Mouse (Mus musculus) gastrocnemius, adult 8-10 months (tissue): Measurements from ENCODE around the gene Prcd. TPM values are rescaled to one million over a fixed set of nuclear protein-coding genes. Genes with fewer than 3 reads are reported as not detected.

Experiments used
- DNase-seq, 2 experiments: peaks; one replicate each; pipeline ENCODE4 v3.0.0; 2022; ENCODE audit warnings: low spot score in 2 of 2
- total RNA-seq, 4 experiments: library from RNA; stranded (reverse); gene quantifications; 2 replicates each; pipeline ENCODE4 v1.2.4; 2022

Gene Prcd
- total RNA-seq, 4 experiments from 2014 or later, result 0.29 to 0.51 TPM; not detected in 2

DNA sequence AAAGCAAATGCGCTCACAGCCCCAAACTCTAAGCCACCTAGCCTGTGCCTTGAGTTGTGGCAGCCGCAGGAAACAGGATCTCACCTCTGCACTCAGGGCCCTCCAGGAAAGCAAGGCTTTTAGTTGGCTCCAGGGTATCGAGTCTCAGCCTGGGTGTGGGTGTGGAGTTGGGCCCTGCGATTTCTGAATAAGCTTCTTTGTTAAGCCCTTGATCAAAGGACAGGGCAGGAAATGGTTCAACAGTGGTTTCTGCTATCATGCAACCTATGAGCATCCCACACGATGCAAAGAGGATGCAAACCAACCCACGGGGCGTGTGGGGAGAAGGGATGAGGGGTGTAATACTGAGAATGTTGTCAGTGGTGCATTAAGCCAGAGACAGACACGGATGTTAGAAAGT is 34.6 kb downstream of the Prcd start:
- no peak for DNase-seq

DNA sequence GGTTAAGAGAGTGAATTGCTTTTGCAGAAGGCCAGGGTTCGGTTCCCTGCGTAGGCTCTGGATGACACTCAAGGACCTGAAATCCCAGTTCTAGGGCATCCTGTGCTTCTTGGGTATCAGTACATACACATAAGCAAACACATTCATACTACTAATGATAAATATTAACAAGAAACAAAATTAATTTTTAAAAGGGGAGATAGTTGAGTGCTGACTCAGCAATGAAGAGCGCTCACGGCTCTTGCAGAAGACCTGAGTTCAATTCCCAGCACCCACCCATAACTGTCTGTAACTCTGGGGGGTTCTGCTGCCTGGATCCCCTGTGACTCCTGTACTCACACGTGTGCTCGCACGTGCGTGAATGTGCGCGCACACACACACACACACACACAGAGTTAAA is 36.3 kb downstream of the Prcd start:
- DNase-seq, result no peak

DNA sequence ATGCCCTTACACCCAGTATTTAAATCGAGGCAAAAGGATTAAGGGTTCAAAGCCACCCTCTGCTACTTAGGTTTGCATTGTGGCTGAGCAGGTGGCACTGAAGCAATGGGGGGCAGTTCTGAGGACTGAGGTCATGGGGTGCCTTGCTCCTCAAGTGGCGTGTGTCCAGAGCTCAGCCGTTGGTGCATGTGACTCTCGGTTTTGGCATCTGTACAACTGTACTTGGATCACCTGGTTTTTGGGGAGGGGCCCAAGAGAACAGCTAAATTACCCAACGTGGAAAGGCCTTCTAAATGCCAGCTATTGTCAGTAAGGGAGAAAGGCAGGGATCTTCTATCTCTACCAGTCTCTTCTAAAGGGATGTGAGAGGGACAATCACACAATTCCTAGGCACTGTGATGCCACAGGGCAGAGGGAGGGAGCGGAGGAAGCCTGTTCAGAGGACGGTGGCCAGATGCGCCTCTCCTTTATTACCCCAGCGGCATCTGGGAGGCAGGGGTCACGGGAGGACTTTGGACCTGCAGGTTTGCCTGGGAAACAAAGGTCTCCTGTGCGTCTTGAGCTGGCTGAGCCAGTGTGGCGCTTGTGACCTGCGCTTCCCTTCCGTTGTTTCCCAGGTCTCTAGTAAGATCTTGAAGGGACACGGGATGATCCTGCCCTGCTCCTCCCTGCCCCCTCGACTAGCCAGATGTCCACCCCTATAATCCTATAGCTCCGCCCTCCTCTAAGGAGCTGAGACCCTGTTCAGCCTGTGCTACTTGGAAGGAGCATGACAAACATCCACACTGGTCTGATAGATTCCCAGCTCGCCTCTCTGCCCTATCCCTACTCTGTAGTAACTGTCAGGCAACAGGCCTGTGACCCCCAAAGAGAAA is 37.6 kb downstream of the Prcd start:
- no peak for DNase-seq

DNA sequence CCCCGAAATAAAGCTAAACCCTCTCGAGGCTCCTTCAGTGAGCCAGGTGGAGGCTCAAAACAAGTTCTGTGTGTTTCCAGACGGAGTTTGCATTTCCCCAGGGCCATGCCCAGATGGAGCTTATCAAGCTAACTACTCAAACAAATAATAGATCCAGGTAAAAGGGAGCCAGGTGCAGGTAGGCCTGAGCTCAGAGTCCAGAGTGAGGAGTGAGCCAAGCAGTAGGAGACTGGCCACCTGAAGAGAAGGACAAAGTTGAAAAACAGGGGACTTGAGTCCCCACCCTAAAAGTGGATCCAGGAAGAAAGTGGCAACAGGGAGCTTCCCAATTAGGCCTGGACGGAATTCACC is 40.5 kb downstream of the Prcd start:
- DNase-seq, result no peak

DNA sequence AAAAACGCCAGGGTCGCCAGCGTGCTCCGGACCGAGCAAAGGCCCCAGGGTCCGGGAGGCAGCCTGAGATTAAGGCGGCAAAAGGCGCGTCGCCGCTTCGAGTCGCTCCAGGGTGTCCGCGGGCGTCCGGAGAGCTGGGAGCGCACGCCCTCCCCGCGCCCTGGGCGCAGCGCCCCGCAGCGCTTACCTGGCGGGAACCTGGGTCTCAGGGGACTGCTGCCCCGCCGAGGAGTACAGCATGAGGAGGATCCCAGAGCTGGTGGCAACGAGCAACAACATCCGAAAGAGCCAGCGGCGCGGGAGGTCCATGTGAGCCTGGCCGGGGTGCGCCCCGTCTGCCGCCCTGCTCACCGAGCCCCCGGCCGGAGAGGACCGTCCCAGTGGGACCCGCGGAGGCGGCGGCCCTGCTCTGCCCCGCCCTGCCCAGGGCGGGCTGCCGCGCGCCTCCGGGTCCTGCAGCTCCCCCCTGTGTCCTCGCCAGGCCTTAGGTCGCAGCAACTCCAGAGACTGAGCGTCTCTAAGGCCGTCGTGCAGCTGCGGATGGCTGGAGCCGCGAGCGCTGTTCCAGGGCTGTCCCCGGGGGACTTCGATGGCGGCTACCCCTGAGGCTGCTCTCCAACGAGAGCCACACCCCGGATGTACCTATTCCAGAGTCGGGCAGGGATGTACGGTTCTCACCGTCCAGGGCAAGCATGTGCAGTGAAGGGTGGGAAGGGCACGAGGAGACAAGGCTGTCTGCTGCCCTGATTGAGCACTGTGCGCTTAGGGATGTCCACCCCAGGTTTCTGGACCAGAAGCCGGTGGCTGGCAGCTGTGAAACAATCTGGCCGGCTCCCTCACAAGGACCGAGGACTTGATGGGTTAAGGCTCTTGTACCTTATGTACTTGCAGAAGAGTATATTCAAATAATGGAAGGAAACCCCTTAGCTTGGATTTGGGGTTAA is 41.2 kb downstream of the Prcd start:
- peak; percentile 8 to 39 for DNase-seq

DNA sequence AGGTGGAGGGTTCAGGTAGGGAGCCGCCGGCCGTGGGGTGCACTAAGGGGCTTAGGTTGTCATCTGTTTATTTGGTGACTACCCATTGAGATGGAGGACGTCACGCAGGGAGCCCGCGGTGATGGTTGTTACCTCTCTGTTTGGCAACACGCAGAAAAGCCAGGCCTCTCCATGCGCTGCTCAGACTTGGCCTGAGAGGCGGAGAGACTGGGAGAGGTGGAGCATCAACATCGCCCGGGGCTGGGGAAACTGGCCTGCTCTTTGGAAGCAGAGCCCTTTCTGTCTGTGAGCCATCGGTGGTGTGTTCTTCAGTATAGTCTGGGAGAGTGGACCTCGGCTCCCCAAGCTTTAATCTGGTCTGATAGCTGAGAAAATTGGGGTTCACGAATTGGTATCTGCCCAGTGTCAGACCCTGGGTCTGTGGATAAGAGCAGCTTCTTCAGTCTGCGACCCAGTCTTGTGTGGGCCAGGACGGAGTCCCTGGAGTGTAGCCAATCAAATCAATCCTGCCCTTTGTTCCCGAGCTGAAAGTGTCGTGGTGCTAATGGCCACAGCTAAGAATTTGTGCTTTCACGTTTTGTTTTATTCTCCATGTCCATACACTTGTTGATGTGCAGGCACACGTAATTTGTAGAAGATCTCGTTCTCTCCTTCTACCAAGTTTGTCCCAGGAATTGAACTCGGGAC is 42.0 kb downstream of the Prcd start:
- no peak for DNase-seq

DNA sequence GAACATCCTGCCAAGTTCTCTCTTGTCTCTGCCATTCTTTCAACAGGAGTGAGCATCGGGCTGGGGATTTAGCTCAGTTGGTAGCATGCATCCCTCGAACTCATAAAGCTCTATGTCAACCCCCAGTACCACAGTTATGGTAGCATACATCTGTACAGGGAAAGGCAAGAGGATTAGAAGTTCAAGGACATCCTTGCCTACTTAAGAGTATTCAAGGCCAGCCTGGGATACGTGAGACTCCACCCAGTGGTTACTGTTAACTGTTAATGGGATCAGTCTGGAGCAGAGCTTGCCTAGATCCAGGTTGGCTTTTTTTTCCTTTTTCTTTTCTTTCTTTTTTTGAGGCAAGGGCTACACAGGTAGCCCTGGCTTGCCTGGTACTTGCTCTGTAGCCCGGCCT is 43.1 kb downstream of the Prcd start:
- DNase-seq, result no peak

DNA sequence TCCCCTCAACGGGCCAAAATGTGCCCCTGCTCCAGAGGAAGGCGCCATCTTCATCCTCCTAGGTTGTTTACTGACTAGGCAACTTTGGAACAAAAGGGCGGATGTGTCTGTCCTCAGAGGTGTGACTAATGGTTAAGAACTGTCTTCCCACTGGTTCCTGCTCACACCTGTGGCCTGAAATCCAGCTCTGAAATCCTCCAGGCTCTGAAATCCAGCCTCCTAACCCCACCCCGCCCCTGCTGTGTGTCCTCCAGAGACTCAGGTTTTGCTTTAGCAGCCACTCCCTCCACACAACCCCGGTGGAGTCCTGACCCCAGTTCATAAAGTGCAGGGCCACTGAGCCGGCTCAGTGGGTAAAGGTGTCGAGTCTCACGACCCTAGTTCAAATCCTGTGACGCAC is 44.2 kb downstream of the Prcd start:
- DNase-seq, result no peak

DNA sequence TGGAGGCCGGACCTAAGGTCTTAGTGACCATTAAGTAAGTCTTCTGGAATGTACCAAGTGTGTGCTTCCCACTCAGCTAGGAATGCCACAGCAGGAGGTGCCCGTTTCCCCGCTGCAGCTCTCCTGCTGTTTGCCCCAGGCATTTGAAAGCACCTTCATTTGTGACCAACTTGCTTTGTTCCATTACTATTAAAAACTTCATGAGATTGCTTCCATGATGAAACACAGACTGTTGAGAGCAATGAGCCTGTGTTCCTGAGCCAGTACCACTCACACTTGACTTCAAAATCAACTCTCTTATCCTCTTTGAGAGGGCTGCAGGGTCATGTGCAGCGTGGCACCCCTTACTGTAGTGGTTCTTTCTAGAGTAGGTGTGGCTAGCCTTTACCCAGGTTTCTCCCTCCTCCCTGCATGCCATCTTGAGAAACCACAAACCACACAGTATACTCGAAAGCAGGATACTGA is 48.1 kb downstream of the Prcd start:
- DNase-seq, result no peak

DNA sequence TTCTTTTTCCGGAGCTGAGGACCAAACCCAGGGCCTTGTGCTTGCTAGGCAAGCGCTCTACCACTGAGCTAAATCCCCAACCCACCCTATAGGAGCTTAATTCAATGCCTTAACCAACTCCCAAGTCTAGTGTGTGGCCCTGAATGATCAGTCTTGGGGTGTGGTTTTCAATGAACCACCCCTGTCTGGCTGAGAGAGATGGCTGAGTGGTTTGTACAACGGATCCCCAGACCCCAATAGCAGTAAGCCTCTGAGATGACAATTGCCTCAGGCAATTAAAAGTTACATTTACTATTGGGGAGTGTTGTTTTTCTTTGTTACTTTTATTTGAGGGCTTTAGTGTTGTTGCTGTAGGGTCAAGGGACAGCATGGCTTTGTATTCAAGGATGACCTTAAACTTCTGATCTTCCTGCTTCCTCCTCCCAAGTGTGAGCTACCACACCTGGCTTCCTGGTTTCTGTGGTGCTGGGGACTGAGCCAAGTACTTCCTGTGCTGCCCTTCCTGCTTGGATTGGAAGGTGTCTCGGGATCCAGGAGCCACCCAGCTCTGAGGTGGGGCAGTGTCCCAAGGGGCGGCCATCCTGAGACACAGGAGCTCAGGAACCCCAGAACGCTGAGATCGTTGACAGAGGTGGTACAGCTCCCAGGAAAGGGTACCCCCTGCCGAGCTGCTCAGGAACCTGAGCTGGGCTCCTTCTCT is 51.2 kb downstream of the Prcd start:
- no peak for DNase-seq

DNA sequence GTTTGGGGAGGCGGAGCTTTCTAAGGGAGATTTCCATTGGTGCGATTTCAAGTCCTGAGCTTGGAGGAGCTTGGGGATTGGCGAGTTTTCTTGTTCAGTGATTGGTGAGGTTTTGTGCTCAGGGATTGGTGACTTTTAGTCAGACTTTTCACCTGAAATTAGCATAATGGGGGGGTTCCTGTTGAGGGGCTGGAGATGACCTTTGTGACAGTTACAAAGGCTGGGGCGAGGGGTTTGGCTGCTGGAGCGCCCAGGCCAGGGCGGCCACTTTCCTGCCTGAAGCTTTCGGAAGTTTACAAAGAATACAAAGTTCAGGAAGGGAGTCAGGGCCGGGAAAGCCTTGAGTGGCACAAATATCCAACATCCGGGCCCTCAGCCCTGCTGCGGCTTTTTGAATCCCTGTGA is 51.9 kb downstream of the Prcd start:
- no peak for DNase-seq

DNA sequence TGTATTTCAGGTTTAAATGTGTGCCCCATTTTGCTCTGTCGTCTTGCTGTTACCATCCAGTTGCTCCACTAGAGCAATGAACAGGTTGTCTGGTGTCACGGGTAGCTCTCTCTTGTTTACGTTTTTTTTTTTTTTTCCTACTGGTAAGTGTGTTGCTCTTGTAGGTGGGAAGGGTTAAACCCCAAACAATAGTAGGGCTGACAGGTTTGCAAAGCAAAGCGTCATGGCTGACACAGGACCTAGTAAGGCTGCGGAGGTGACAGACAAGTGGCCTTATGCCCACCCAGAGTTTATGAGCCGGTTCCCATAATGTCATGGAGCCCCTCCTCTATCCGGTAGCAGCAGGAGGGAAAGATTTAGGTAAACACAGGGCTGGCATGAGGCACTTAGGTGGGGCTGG is 53.0 kb downstream of the Prcd start:
- no peak for DNase-seq

DNA sequence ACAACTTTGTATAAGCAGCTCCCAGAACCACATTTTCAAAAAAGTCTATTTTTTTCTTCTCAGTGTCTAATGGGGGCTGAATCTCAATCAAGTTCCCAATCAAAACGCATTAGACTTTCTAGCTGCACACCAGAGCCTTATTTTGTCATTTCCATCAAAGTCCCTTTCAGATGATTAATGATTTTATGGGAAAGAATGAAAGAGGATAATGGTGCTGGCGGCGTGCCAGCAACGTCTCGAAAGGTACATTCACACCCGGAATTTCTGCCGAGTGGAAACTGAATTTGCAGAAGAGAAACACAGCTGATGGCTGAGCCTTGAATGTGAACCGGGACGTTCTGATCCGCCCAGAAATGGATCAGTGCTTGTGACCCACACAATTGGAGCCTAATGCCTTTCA is 56.8 kb downstream of the Prcd start:
- DNase-seq, result no peak

DNA sequence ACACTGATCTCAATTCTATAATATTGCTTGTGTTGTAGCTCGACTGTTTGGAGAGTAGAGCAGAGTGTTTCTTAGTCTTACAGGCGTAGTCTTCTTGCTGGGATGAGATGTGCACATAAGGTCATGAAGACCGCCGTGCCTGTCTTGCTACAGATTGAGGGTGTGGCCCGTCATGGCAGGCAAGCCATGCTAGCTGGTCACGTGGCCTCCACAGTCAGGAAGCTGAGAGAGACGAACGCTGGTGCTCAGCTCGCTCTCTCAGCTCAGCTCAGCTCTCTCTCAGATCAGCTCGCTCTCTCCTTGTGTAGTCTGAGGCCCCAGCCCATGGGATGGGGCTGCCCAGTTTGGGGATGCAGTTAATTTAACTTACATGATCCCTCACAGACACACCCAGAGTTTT is 57.5 kb downstream of the Prcd start:
- DNase-seq, result no peak

DNA sequence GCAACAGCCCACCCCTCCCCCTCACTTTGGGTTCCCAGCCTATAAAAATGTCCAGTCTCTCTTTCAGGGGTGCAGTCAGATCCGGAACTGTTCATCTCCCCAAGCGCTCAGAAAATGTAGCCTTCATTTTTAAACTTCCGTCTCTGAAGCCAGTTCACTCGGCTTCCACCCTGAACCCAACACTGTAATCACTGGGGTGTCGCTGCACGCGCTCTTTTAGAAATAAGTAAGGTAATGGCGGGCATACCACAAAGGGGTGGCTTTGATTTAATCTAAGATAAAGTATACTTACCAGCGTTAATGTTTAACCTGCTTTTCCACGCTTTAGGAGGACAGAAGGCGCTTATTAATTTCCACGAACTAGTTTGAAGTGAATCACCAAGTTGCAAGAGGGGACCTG is 60.7 kb downstream of the Prcd start:
- no peak for DNase-seq

Other genes starting within 250 kb of the Prcd start
- gene Rnf157, start 240.5 kb upstream of the Prcd start, total RNA-seq, result 10 to 100 TPM; 23.0 to 29.5 (median 24.2) TPM
- gene Ubald2, start 219.4 kb upstream of the Prcd start, total RNA-seq, result 10 to 100 TPM; 35.1 to 63.5 (median 47.7) TPM
- not detected for gene Qrich2, start 187.3 kb upstream of the Prcd start, total RNA-seq
- 10 to 100 TPM; 10.4 to 12.7 (median 11.5) TPM for gene Prpsap1, start 159.3 kb upstream of the Prcd start, total RNA-seq
- gene Sphk1, start 122.6 kb upstream of the Prcd start, total RNA-seq, result under 1 TPM; 0.15 to 0.75 (median 0.51) TPM
- gene Ube2o, start 72.1 kb upstream of the Prcd start, total RNA-seq, result 10 to 100 TPM; 22.4 to 27.6 (median 22.5) TPM
- gene Aanat, start 67.1 kb upstream of the Prcd start, total RNA-seq, result not detected
- 10 to 100 TPM; 10.6 to 19.9 (median 11.2) TPM for gene Rhbdf2, start 26.5 kb upstream of the Prcd start, total RNA-seq
- gene Cygb, start 779 bp downstream of the Prcd start, total RNA-seq, result 10 to 100 TPM in 2 of 4 experiments, 1 to 10 TPM in 2; 6.4 to 14.4 (median 10.1) TPM
- gene St6galnac1, start 122.0 kb downstream of the Prcd start, total RNA-seq, result not detected
- gene Mxra7, start 174.5 kb downstream of the Prcd start, total RNA-seq, result 1 to 10 TPM; 5.4 to 9.4 (median 8.1) TPM
- gene Mettl23, start 189.7 kb downstream of the Prcd start, total RNA-seq, result 10 to 100 TPM; 44.9 to 48.8 (median 45.4) TPM
- 10 to 100 TPM; 17.7 to 27.2 (median 21.4) TPM for gene Jmjd6, start 189.9 kb downstream of the Prcd start, total RNA-seq
- 10 to 100 TPM; 21.7 to 23.9 (median 22.7) TPM for gene Mfsd11, start 198.9 kb downstream of the Prcd start, total RNA-seq
- gene Srsf2, start 199.6 kb downstream of the Prcd start, total RNA-seq, result 10 to 100 TPM; 63.8 to 81.3 (median 70.7) TPM